Mouse (Mus musculus) heart, embryonic 11.5 days (tissue): ENCODE results near the gene 1700037H04Rik. TPM values are rescaled to one million over a fixed set of nuclear protein-coding genes. Genes with fewer than 3 reads are reported as not detected.
A peak's percentile ranks its signal among the peaks of the same experiment; 100 is the strongest.

Experiments used
- ATAC-seq: fragments of 200-750 bp; cut with Nextera tagmentation; replicated peaks from 2 replicates; pipeline ENCODE4 v1.8.0; 2017; ENCODE audit warnings: moderate library complexity; ENCODE audit not compliant: insufficient number of reproducible peaks, low FRiP score, low TSS enrichment
- H3K27ac ChIP-seq: fragments of 300-500 bp; sonication (generic); 2 replicates; pipeline ENCODE4 v1.5.1; 2014; ENCODE audit warnings: mild to moderate bottlenecking, low read depth, low read length
- H3K27me3 ChIP-seq: fragments of 300-500 bp; sonication (generic); 2 replicates; pipeline ENCODE4 v1.6.1; 2014; ENCODE audit warnings: mild to moderate bottlenecking, low read length, mixed read lengths; ENCODE audit not compliant: control insufficient read depth, insufficient read depth
- H3K36me3 ChIP-seq: fragments of 300-500 bp; sonication (generic); 2 replicates; pipeline ENCODE4 v1.6.1; 2014; ENCODE audit warnings: mild to moderate bottlenecking, low read length, moderate library complexity, mixed read lengths; ENCODE audit not compliant: control insufficient read depth, insufficient read depth
- H3K4me1 ChIP-seq: fragments of 300-500 bp; sonication (generic); 2 replicates; pipeline ENCODE4 v1.6.1; 2014; ENCODE audit warnings: low read length; ENCODE audit not compliant: control insufficient read depth, insufficient read depth
- H3K4me2 ChIP-seq: fragments of 300-500 bp; sonication (generic); 2 replicates; pipeline ENCODE4 v1.6.1; 2014; ENCODE audit warnings: mild to moderate bottlenecking, moderate library complexity
- H3K4me3 ChIP-seq: fragments of 300-500 bp; sonication (generic); 2 replicates; pipeline ENCODE4 v1.5.1; 2014; ENCODE audit warnings: low read depth, low read length
- H3K9ac ChIP-seq: fragments of 300-500 bp; sonication (generic); 2 replicates; pipeline ENCODE4 v1.6.1; 2014; ENCODE audit warnings: mild to moderate bottlenecking, low read depth, low read length, moderate library complexity
- H3K9me3 ChIP-seq: fragments of 300-500 bp; sonication (generic); replicated peaks from 2 replicates; pipeline ENCODE4 v1.6.1; 2016; ENCODE audit warnings: low read length; ENCODE audit not compliant: control insufficient read depth
- WGBS: fragments of 180-500 bp; shearing (Covaris S2); extraction: QIAGEN DNeasy Blood & Tissue Kit; methylation state at CpG from one replicate; pipeline ENCODE4 v1.1.7; 2014; ENCODE audit not compliant: insufficient replicate concordance; 5-methylcytosine and 5-hydroxymethylcytosine counted together
- polyA plus RNA-seq: library from polyadenylated mRNA; unstranded; fragments of >200 nt; fragmentation: Nextera tagmentation; extraction: Ambion mirVana; gene quantifications from 2 replicates; pipeline ENCODE4 v1.2.1, GENCODE M21; 2014

The 1700037H04Rik gene
- polyA plus RNA-seq, 1 experiment from 2014 or later, result 83.0 TPM

DNA sequence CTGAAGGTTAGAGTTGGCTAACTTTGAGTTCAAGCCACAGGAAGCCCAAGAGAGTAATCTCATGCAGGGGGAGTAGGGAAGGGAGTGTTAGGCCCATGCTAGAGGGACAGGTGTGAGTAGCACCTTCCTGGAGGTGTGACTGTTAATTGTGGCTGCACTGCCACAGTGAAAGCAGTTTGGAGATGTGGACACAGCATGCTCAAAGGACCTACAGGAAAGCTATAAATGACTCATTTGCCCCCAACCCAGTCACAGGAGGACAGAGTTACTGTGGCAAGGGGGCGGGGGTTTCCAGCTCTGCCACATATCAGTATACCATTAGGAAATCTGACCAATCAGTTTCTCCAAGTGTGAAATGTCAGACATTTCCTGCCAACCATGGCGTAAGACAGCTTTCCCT, 14.3 kb downstream of the 1700037H04Rik start:
- Histone ChIP-seq H3K4me3 (no peak overlapping the region), H3K9ac (no peak overlapping the region), H3K27me3 (peaks cover 2% of the 10 kb centered on the region; the same call in 1 of the 2 replicates), H3K36me3 (peaks cover 18% of the 10 kb centered on the region), H3K27ac (no peak overlapping the region), H3K4me2 (no peak overlapping the region), H3K9me3 (no peaks in the 10 kb centered on the region), H3K4me1 (peaks cover 18% of the 10 kb centered on the region)
- ATAC-seq, result no peak
- WGBS, result 67% methylated on average over 2 of the region's 2 CpGs

GRCm38 (mm10) chr2:131145121-131145520, 14.8 kb downstream of the 1700037H04Rik start:
- no peak overlapping the region; the same call in 1 of the 2 replicates for H3K4me2 ChIP-seq
- H3K4me3 ChIP-seq, result no peak overlapping the region
- 49% methylated on average over 13 of the region's 13 CpGs for WGBS
- H3K27ac ChIP-seq, result no peak overlapping the region
- H3K27me3 ChIP-seq, result peaks cover 2% of the 10 kb centered on the region; the same call in 1 of the 2 replicates
- H3K9me3 ChIP-seq, result no peaks in the 10 kb centered on the region
- H3K4me1 ChIP-seq, result peaks cover 22% of the 10 kb centered on the region
- H3K9ac ChIP-seq, result no peak overlapping the region
- no peak for ATAC-seq
- H3K36me3 ChIP-seq, result peaks cover 18% of the 10 kb centered on the region

- 0 out of 2 replicates have a peak overlapping the region, but pooled peaks have one; percentile 25 for H3K4me2 ChIP-seq
- ATAC-seq, result no peak
- 69% methylated on average over 22 of the region's 22 CpGs for WGBS
- peaks cover 12% of the 10 kb centered on the region for H3K36me3 ChIP-seq
- H3K4me3 ChIP-seq, result no peak overlapping the region
- peaks cover 22% of the 10 kb centered on the region for H3K4me1 ChIP-seq
- H3K27me3 ChIP-seq, result peaks cover 2% of the 10 kb centered on the region; the same call in 1 of the 2 replicates
- H3K9ac ChIP-seq, result no peak overlapping the region
- no peak overlapping the region for H3K27ac ChIP-seq
- no peaks in the 10 kb centered on the region for H3K9me3 ChIP-seq
Measured at GRCm38 (mm10) chr2:131143007-131143780, 16.7 kb downstream of the 1700037H04Rik start.

GRCm38 (mm10) chr2:131142592-131142991, 17.3 kb downstream of the 1700037H04Rik start:
- no peak overlapping the region for H3K4me3 ChIP-seq
- peak; percentile 25; the same call in 1 of the 2 replicates for ATAC-seq
- H3K9ac ChIP-seq, result no peak overlapping the region
- peaks cover 10% of the 10 kb centered on the region for H3K36me3 ChIP-seq
- H3K9me3 ChIP-seq, result no peaks in the 10 kb centered on the region
- H3K27me3 ChIP-seq, result peaks cover 2% of the 10 kb centered on the region; the same call in 1 of the 2 replicates
- peaks cover 20% of the 10 kb centered on the region for H3K4me1 ChIP-seq
- no peak overlapping the region for H3K27ac ChIP-seq
- 21% methylated on average over 18 of the region's 18 CpGs for WGBS
- 0 out of 2 replicates have a peak overlapping the region, but pooled peaks have one; percentile 25 for H3K4me2 ChIP-seq

DNA sequence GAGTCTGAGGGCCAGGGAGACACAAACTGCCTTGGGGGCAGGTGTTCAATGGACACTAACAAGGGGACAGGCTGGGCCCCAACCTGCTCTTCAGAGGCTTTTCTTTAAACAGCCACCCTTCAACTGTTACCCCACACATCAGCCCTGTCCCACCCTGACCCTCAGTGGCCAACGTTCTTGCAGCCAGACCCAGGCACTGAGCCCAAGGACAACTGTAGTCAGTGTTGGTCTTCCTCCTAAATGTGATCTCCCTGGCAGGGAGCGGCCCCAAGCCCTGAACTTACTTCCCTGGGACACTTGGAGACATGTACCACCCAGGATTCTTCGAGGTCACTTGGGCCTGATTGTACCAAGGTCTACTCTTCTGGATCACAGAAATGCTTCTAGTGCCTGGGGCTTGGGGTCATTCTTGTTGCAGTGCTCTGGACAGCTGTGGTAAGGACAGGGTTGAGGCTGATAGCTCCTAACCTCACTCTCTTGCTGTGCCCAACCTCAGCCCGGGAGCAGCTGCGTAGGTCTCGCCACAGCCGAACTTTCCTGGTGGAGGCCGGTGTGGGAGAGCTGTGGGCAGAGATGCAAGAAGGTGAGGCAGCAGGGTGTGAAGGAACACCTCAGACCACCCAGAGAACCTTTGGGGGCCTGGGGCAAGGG, 18.4 kb downstream of the 1700037H04Rik start:
- Histone ChIP-seq H3K36me3 (peaks cover 8% of the 10 kb centered on the region), H3K27ac (no peak overlapping the region)
- WGBS, result 89% methylated on average over 8 of the region's 8 CpGs

GRCm38 (mm10) chr2:131140533-131140905, 19.4 kb downstream of the 1700037H04Rik start:
- ATAC-seq, result no peak
- no peak overlapping the region for H3K9ac ChIP-seq
- no peak overlapping the region for H3K4me3 ChIP-seq
- H3K36me3 ChIP-seq, result peaks cover 8% of the 10 kb centered on the region
- WGBS, result 42% methylated on average over 5 of the region's 5 CpGs
- peaks cover 2% of the 10 kb centered on the region; the same call in 1 of the 2 replicates for H3K27me3 ChIP-seq
- peaks cover 33% of the 10 kb centered on the region for H3K4me1 ChIP-seq
- peak overlapping the region; percentile 69; the same call in 1 of the 2 replicates for H3K27ac ChIP-seq
- H3K9me3 ChIP-seq, result no peaks in the 10 kb centered on the region
- no peak overlapping the region for H3K4me2 ChIP-seq

More for the DNA sequence above, 18.4 kb downstream of the 1700037H04Rik start:
- H3K4me3 ChIP-seq, result no peak overlapping the region
- no peak overlapping the region for H3K4me2 ChIP-seq
- no peaks in the 10 kb centered on the region for H3K9me3 ChIP-seq
- no peak overlapping the region for H3K9ac ChIP-seq
- H3K27me3 ChIP-seq, result peaks cover 2% of the 10 kb centered on the region; the same call in 1 of the 2 replicates
- H3K4me1 ChIP-seq, result peaks cover 24% of the 10 kb centered on the region
- no peak for ATAC-seq

DNA sequence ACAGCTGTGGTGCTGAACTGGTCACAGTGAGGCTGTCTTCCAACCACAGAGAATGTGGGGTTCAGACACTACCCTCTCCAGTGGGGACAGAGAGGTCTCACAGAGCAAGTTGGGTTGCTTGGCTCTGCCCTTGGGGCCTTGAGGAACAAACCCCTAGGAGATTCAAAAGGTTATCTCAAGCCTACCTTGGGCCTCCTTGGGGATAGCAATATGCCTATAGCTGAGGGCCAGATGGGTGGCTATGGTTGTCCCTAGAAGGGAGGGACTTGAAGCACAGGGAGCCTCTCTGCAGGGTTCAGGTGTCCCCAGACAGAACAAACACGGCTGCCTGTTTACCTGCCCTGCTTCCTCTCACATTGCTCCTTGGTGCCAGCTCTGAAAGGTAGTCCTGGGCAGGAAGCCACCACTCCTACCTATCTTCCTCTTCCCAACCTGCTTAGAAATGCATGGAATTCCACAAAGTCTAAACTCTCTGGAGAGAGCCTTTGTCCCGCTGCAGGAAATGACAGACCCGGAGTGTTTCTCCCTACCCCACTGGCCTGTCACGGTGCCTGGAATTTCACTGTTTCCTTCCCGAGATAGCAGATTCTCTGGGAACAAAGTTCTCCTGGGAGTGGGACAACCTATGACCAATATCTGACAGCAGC, 19.9 kb downstream of the 1700037H04Rik start:
- Histone ChIP-seq H3K9ac (no peak overlapping the region), H3K36me3 (peaks cover 8% of the 10 kb centered on the region), H3K27ac (peak overlapping the region; percentile 69), H3K4me2 (no peak overlapping the region), H3K4me1 (peaks cover 38% of the 10 kb centered on the region), H3K4me3 (no peak overlapping the region), H3K27me3 (peaks cover 2% of the 10 kb centered on the region; the same call in 1 of the 2 replicates), H3K9me3 (no peaks in the 10 kb centered on the region)
- no peak for ATAC-seq
- WGBS, result 25% methylated on average over 5 of the region's 5 CpGs

DNA sequence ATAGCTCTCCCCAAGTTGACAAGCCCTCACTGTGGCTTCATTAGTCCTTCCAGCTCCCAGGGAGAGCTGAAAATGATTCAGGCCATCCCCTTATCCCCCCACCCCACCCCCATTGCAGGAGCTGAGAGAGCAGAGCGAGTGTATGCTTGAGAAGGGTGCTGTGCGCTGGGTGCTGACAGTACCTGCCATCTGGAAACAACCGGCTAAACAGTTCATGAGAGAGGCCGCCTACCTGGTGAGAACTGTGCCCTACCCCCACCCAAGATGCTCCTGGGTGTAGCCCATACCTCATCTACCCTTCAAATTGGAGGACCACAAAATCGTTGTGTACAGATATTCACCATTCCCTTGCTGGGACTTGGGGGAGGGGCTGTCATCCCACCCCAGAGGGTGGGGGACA, 20.6 kb downstream of the 1700037H04Rik start:
- WGBS, result 84% methylated on average over 5 of the region's 5 CpGs
- Histone ChIP-seq H3K4me2 (no peak overlapping the region), H3K36me3 (peaks cover 2% of the 10 kb centered on the region; the same call in 1 of the 2 replicates), H3K9ac (no peak overlapping the region), H3K27me3 (no peaks in the 10 kb centered on the region; the same call in 1 of the 2 replicates), H3K4me3 (no peak overlapping the region), H3K27ac (no peak overlapping the region; the same call in 1 of the 2 replicates), H3K4me1 (peaks cover 42% of the 10 kb centered on the region), H3K9me3 (no peaks in the 10 kb centered on the region)
- ATAC-seq, result no peak
